Mouse (Mus musculus): Measurements from ENCODE around the gene Tnrc6b. TPM values are rescaled to one million over a fixed set of nuclear protein-coding genes. Genes with fewer than 3 reads are reported as not detected.

Gene Tnrc6b
- total and polyA plus RNA-seq, 3 experiments = 14.2 to 146 (median 24.5) TPM

DNA sequence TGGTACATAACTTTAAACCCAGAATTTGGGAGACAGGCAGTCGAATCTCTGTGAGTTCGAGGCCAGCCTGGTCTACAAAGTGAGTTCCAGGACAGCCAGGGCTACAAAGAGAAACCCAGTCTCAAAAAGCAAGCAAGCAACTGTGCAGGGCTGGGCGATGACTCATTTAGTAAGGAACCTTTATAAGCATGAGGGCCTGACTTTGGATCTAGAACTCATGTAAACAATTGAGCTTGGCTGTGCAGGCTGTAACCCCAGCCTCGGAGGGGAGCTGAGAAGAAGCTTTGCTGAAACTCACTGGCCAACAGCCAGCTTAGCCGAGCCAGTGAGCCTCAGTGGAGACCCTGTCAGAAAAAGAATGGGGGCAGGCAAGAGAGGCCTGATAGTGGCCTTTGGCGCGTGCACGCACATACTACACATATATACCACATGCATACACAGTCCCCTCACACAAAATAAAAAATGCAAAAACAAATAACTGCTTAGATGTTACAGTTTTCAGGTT lies 5.6 kb downstream of the Tnrc6b start:
- Histone ChIP-seq H3K4me3 (ENCODE audit: low read depth, low read length) (no peak overlapping the region), H3K4me1 (ENCODE audit: insufficient read depth, low read depth, low read length) (peaks cover 18% of the 10 kb centered on the region), H3K27me3 (ENCODE audit: insufficient read depth, low read length) (no peaks in the 10 kb centered on the region; the same call in 1 of the 2 replicates), H3K9me3 (replicated peaks) (no peaks in the 10 kb centered on the region), H3K36me3 (replicated peaks) (peaks cover 18% of the 10 kb centered on the region)
- ATAC-seq (ENCODE audit: extremely low read depth, insufficient number of reproducible peaks, low FRiP score, poor library complexity, severe bottlenecking) (no peak), DNase-seq (ENCODE audit: low spot score) (no peak)
- TF ChIP-seq CTCF (IDR thresholded peaks at IDR 0.05; ENCODE audit: low read depth, low read length) = no peak
- no peak for TF ChIP-seq GATA2 (IDR thresholded peaks at IDR 0.05; ENCODE audit: borderline replicate concordance, low read depth, low read length)
- no peak for TF ChIP-seq POLR2AphosphoS5 (IDR thresholded peaks at IDR 0.05; ENCODE audit: insufficient replicate concordance, low read depth, low read length)
- TF ChIP-seq GATA1 (IDR thresholded peaks at IDR 0.05; ENCODE audit: borderline replicate concordance, low read length) = no peak

DNA sequence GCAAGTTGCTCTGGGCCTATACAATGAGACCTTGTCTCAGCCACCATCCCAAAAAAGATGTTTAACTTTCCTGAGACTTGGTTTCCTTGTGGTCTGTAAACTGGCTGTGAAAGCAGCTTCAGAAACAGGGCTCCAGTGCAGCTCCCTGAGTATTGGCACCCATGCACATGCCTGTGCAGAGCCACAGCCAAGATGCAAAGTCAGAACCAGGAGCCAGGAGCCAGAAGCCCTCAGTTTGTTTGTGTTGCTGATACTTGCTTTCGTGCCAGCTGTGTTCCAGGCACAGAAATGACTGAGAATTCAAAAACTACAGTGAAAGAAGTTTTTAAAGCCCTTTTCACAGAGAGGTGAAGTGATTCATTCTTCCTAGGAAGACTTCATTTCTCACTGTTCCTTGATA lies 6.3 kb downstream of the Tnrc6b start:
- DNase-seq (ENCODE audit: low spot score) (no peak), ATAC-seq (ENCODE audit: extremely low read depth, insufficient number of reproducible peaks, low FRiP score, poor library complexity, severe bottlenecking) (no peak)
- Histone ChIP-seq H3K4me1 (ENCODE audit: insufficient read depth, low read depth, low read length) (peaks cover 15% of the 10 kb centered on the region), H3K4me3 (ENCODE audit: low read depth, low read length) (no peak overlapping the region), H3K27me3 (ENCODE audit: insufficient read depth, low read length) (no peaks in the 10 kb centered on the region), H3K36me3 (replicated peaks) (peaks cover 18% of the 10 kb centered on the region), H3K9me3 (replicated peaks) (no peaks in the 10 kb centered on the region)
- no peak for TF ChIP-seq CTCF (IDR thresholded peaks at IDR 0.05; ENCODE audit: low read depth, low read length)
- no peak for TF ChIP-seq GATA1 (IDR thresholded peaks at IDR 0.05; ENCODE audit: borderline replicate concordance, low read length)
- TF ChIP-seq POLR2AphosphoS5 (IDR thresholded peaks at IDR 0.05; ENCODE audit: insufficient replicate concordance, low read depth, low read length) = no peak
- no peak for TF ChIP-seq GATA2 (IDR thresholded peaks at IDR 0.05; ENCODE audit: borderline replicate concordance, low read depth, low read length)
- no peak for TF ChIP-seq TAL1 (conservative IDR thresholded peaks at IDR 0.05; ENCODE audit: low read depth, low read length)

DNA sequence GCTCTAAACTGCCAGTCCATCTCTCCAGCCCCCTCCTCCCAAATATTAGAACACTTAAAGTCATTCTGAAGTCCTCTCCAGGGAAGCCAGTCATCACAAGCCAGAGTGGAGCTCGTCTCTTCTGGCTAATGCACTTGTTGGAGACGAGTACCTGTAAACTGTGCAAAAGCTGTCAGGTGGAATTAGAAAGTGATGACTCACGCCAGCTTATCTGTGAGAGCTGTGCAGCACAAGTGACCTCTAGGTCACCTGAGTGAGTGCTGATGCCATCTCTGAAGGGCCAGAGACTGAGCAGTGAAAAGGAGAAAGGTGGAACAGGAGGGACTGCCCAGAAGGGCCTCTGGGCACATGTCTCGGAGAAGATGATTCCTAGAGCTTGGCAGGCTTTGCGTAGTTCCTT lies 9.1 kb downstream of the Tnrc6b start:
- H3K4me1 ChIP-seq (ENCODE audit: insufficient read depth, low read depth, low read length) = peaks cover 13% of the 10 kb centered on the region
- H3K9me3 ChIP-seq (replicated peaks) = no peaks in the 10 kb centered on the region
- no peak for TF ChIP-seq GATA2 (IDR thresholded peaks at IDR 0.05; ENCODE audit: borderline replicate concordance, low read depth, low read length)
- TF ChIP-seq GATA1 (IDR thresholded peaks at IDR 0.05; ENCODE audit: borderline replicate concordance, low read length) = no peak
- no peak for TF ChIP-seq POLR2AphosphoS5 (IDR thresholded peaks at IDR 0.05; ENCODE audit: insufficient replicate concordance, low read depth, low read length)
- TF ChIP-seq TAL1 (conservative IDR thresholded peaks at IDR 0.05; ENCODE audit: low read depth, low read length) = no peak
- no peak for TF ChIP-seq CTCF (IDR thresholded peaks at IDR 0.05; ENCODE audit: low read depth, low read length)
- DNase-seq (ENCODE audit: low spot score) (no peak), ATAC-seq (ENCODE audit: extremely low read depth, insufficient number of reproducible peaks, low FRiP score, poor library complexity, severe bottlenecking) (no peak)
- no peak overlapping the region for H3K4me3 ChIP-seq (ENCODE audit: low read depth, low read length)
- peaks cover 3% of the 10 kb centered on the region; the same call in 1 of the 2 replicates for H3K27me3 ChIP-seq (ENCODE audit: insufficient read depth, low read length)
- peaks cover 11% of the 10 kb centered on the region for H3K36me3 ChIP-seq (replicated peaks)

DNA sequence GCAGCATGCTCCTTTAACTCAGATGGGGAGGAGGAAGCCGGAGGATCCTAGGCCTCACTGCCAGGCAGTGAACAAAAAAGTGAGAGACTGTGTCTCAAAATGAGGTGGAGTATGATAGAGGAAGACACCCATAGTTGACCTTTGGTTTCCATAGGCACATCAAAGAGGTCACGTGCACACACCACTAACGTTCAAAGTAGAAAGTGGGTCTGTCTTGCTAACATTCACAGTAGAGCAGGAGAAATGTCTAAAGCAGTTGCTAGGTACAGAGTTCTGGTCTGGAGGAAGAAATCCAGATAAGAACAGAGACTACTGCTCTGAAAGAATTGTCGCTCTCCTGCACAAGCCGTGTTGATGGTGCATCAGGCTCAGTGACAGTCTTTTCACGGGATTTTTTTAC lies 10.7 kb downstream of the Tnrc6b start:
- no peak for TF ChIP-seq TAL1 (conservative IDR thresholded peaks at IDR 0.05; ENCODE audit: low read depth, low read length)
- no peak for TF ChIP-seq CTCF (IDR thresholded peaks at IDR 0.05; ENCODE audit: low read depth, low read length)
- no peak for TF ChIP-seq POLR2AphosphoS5 (IDR thresholded peaks at IDR 0.05; ENCODE audit: insufficient replicate concordance, low read depth, low read length)
- no peak for TF ChIP-seq GATA1 (IDR thresholded peaks at IDR 0.05; ENCODE audit: borderline replicate concordance, low read length)
- TF ChIP-seq GATA2 (IDR thresholded peaks at IDR 0.05; ENCODE audit: borderline replicate concordance, low read depth, low read length) = no peak
- Histone ChIP-seq H3K36me3 (replicated peaks) (peaks cover 7% of the 10 kb centered on the region), H3K4me1 (ENCODE audit: insufficient read depth, low read depth, low read length) (peaks cover 13% of the 10 kb centered on the region), H3K9me3 (replicated peaks) (no peaks in the 10 kb centered on the region), H3K4me3 (ENCODE audit: low read depth, low read length) (no peak overlapping the region), H3K27me3 (ENCODE audit: insufficient read depth, low read length) (peaks cover 3% of the 10 kb centered on the region; the same call in 1 of the 2 replicates)
- ATAC-seq (ENCODE audit: extremely low read depth, insufficient number of reproducible peaks, low FRiP score, poor library complexity, severe bottlenecking) (no peak), DNase-seq (ENCODE audit: low spot score) (no peak)

DNA sequence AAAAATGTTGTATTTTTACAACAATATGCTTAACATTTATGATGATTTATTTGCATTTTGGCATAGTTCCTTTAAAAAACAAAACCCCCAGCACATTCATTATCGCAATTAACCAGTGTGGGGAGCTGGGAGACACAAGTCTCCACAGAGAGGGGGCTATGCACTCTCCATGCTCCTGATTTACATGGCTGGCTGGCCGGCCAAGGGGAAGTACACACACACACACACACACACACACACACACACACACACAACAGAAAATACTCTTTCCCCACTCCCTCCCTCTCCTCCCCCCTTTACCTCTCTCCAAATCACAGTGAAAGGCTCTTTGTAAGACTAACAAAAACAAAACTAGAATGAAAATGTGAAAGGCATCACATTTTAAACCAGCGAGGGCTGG lies 11.3 kb downstream of the Tnrc6b start:
- peaks cover 13% of the 10 kb centered on the region for H3K4me1 ChIP-seq (ENCODE audit: insufficient read depth, low read depth, low read length)
- DNase-seq (ENCODE audit: low spot score) = no peak
- H3K4me3 ChIP-seq (ENCODE audit: low read depth, low read length) = no peak overlapping the region
- no peak for ATAC-seq (ENCODE audit: extremely low read depth, insufficient number of reproducible peaks, low FRiP score, poor library complexity, severe bottlenecking)
- H3K36me3 ChIP-seq (replicated peaks) = peaks cover 6% of the 10 kb centered on the region
- H3K9me3 ChIP-seq (replicated peaks) = no peaks in the 10 kb centered on the region
- TF ChIP-seq GATA2 (IDR thresholded peaks at IDR 0.05; ENCODE audit: borderline replicate concordance, low read depth, low read length) = no peak
- TF ChIP-seq GATA1 (IDR thresholded peaks at IDR 0.05; ENCODE audit: borderline replicate concordance, low read length) = no peak
- TF ChIP-seq CTCF (IDR thresholded peaks at IDR 0.05; ENCODE audit: low read depth, low read length) = no peak
- no peak for TF ChIP-seq TAL1 (conservative IDR thresholded peaks at IDR 0.05; ENCODE audit: low read depth, low read length)
- no peak for TF ChIP-seq POLR2AphosphoS5 (IDR thresholded peaks at IDR 0.05; ENCODE audit: insufficient replicate concordance, low read depth, low read length)
- peaks cover 3% of the 10 kb centered on the region; the same call in 1 of the 2 replicates for H3K27me3 ChIP-seq (ENCODE audit: insufficient read depth, low read length)

DNA sequence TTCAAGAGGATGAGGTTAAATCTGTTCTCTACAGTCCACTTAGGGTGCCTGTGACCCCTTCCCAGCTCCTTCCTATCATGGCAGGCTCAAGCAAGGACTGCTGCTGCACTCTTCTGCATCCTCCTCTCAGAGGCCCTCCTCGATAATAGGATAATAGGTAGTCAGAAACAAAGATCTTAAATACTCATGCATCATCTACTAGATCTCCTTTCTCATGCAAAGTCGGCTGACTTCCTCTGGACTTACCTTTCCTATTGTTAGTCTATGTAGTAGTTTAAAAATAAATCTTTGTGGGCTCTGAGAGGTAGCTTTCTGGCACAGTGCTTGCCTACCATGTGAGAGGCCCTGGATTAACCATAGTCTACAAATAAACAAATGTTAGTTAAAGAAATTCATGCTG lies 18.4 kb downstream of the Tnrc6b start:
- no peak overlapping the region for H3K4me3 ChIP-seq (ENCODE audit: low read depth, low read length)
- H3K9me3 ChIP-seq (replicated peaks) = no peaks in the 10 kb centered on the region
- TF ChIP-seq GATA1 (IDR thresholded peaks at IDR 0.05; ENCODE audit: borderline replicate concordance, low read length) (no peak), GATA2 (IDR thresholded peaks at IDR 0.05; ENCODE audit: borderline replicate concordance, low read depth, low read length) (no peak), CTCF (IDR thresholded peaks at IDR 0.05; ENCODE audit: low read depth, low read length) (no peak), POLR2AphosphoS5 (IDR thresholded peaks at IDR 0.05; ENCODE audit: insufficient replicate concordance, low read depth, low read length) (no peak), TAL1 (conservative IDR thresholded peaks at IDR 0.05; ENCODE audit: low read depth, low read length) (no peak)
- H3K36me3 ChIP-seq (replicated peaks) = no peaks in the 10 kb centered on the region
- H3K27me3 ChIP-seq (ENCODE audit: insufficient read depth, low read length) = no peaks in the 10 kb centered on the region
- no peak for ATAC-seq (ENCODE audit: extremely low read depth, insufficient number of reproducible peaks, low FRiP score, poor library complexity, severe bottlenecking)
- H3K4me1 ChIP-seq (ENCODE audit: insufficient read depth, low read depth, low read length) = no peaks in the 10 kb centered on the region
- no peak for DNase-seq (ENCODE audit: low spot score)
